Mouse (Mus musculus): ENCODE data around the gene Cort. TPM values are rescaled to one million over a fixed set of nuclear protein-coding genes. Genes with fewer than 3 reads are reported as not detected.
"Not testable (repeated sequence)": the region's sequence is repeated elsewhere in the genome, so short reads cannot be mapped to it uniquely, and the experiment has no call there.

Gene Cort
- polyA plus RNA-seq, 1 experiment, result not detected

GRCm38 (mm10) chr4:149126115-149126509, 451 bp downstream of the Cort start:
- Histone ChIP-seq H3K27ac (ENCODE audit: insufficient read depth, low read depth, low read length) (no peak overlapping the region), H3K4me1 (ENCODE audit: control insufficient read depth, insufficient read depth, insufficient read length, low read length) (peaks cover 2% of the 10 kb centered on the region), H3K36me3 (ENCODE audit: control insufficient read depth, insufficient read depth, low read length) (peaks cover 2% of the 10 kb centered on the region; the same call in 1 of the 2 replicates), H3K4me3 (ENCODE audit: low read depth, low read length) (no peak overlapping the region), H3K27me3 (ENCODE audit: control insufficient read depth, insufficient read depth, low read length) (no peaks in the 10 kb centered on the region)
- TF ChIP-seq CTCF (IDR thresholded peaks at IDR 0.05; ENCODE audit: extremely low read depth, insufficient read length, insufficient replicate concordance, low read depth, low read length) (no peak), POLR2A (IDR thresholded peaks at IDR 0.05; ENCODE audit: low read depth, low read length) (no peak)
- 85% methylated on average over 6 of the region's 6 CpGs for WGBS

GRCm38 (mm10) chr4:149125341-149126114, 1.0 kb downstream of the Cort start:
- TF ChIP-seq CTCF (IDR thresholded peaks at IDR 0.05; ENCODE audit: extremely low read depth, insufficient read length, insufficient replicate concordance, low read depth, low read length) (no peak), POLR2A (IDR thresholded peaks at IDR 0.05; ENCODE audit: low read depth, low read length) (no peak)
- H3K36me3 ChIP-seq (ENCODE audit: control insufficient read depth, insufficient read depth, low read length), result peaks cover 4% of the 10 kb centered on the region; the same call in 1 of the 2 replicates
- 79% methylated on average over 11 of the region's 11 CpGs for WGBS
- H3K4me3 ChIP-seq (ENCODE audit: low read depth, low read length), result no peak overlapping the region
- H3K4me1 ChIP-seq (ENCODE audit: control insufficient read depth, insufficient read depth, insufficient read length, low read length), result peaks cover 2% of the 10 kb centered on the region
- no peak overlapping the region for H3K27ac ChIP-seq (ENCODE audit: insufficient read depth, low read depth, low read length)
- no peaks in the 10 kb centered on the region for H3K27me3 ChIP-seq (ENCODE audit: control insufficient read depth, insufficient read depth, low read length)

GRCm38 (mm10) chr4:149123432-149123831, 3.1 kb downstream of the Cort start:
- Histone ChIP-seq H3K4me1 (ENCODE audit: control insufficient read depth, insufficient read depth, insufficient read length, low read length) (peaks cover 2% of the 10 kb centered on the region), H3K27me3 (ENCODE audit: control insufficient read depth, insufficient read depth, low read length) (no peaks in the 10 kb centered on the region), H3K27ac (ENCODE audit: insufficient read depth, low read depth, low read length) (no peak overlapping the region), H3K36me3 (ENCODE audit: control insufficient read depth, insufficient read depth, low read length) (peaks cover 13% of the 10 kb centered on the region), H3K4me3 (ENCODE audit: low read depth, low read length) (no peak overlapping the region)
- TF ChIP-seq CTCF (IDR thresholded peaks at IDR 0.05; ENCODE audit: extremely low read depth, insufficient read length, insufficient replicate concordance, low read depth, low read length) (no peak), POLR2A (IDR thresholded peaks at IDR 0.05; ENCODE audit: low read depth, low read length) (no peak)
- 36% methylated on average over 5 of the region's 5 CpGs for WGBS

- H3K27ac ChIP-seq (ENCODE audit: insufficient read depth, low read depth, low read length); H3K27me3 ChIP-seq (ENCODE audit: control insufficient read depth, insufficient read depth, low read length); H3K4me1 ChIP-seq (ENCODE audit: control insufficient read depth, insufficient read depth, insufficient read length, low read length); H3K4me3 ChIP-seq (ENCODE audit: low read depth, low read length): not testable (repeated sequence)
- 74% methylated on average over 12 of the region's 12 CpGs for WGBS
- peaks cover 25% of the 10 kb centered on the region for H3K36me3 ChIP-seq (ENCODE audit: control insufficient read depth, insufficient read depth, low read length)
Observed at GRCm38 (mm10) chr4:149119978-149120562, 6.5 kb downstream of the Cort start.

GRCm38 (mm10) chr4:149103875-149104561, 22.5 kb downstream of the Cort start, which contains the start of gene Dffa:
Dffa (plus strand) TSS chr4:149104146.
- no peak within 1 kb of the TSS for H3K27ac ChIP-seq (ENCODE audit: insufficient read depth, low read depth, low read length)
- TF ChIP-seq CTCF (IDR thresholded peaks at IDR 0.05; ENCODE audit: extremely low read depth, insufficient read length, insufficient replicate concordance, low read depth, low read length) (no peak), POLR2A (IDR thresholded peaks at IDR 0.05; ENCODE audit: low read depth, low read length) (no peak)
- H3K4me3 ChIP-seq (ENCODE audit: low read depth, low read length), result peak within 1 kb of the TSS; percentile 85
- no peaks in the 10 kb centered on the region for H3K27me3 ChIP-seq (ENCODE audit: control insufficient read depth, insufficient read depth, low read length)
- H3K4me1 ChIP-seq (ENCODE audit: control insufficient read depth, insufficient read depth, insufficient read length, low read length), result peaks cover 2% of the 10 kb centered on the region; the same call in 1 of the 2 replicates
- 1% methylated on average over 35 of the region's 35 CpGs for WGBS
- H3K36me3 ChIP-seq (ENCODE audit: control insufficient read depth, insufficient read depth, low read length), result peaks cover 17% of the 10 kb centered on the region

- Histone ChIP-seq H3K4me1 (ENCODE audit: control insufficient read depth, insufficient read depth, insufficient read length, low read length) (peaks cover 9% of the 10 kb centered on the region; the same call in 1 of the 2 replicates), H3K36me3 (ENCODE audit: control insufficient read depth, insufficient read depth, low read length) (peaks cover 3% of the 10 kb centered on the region), H3K27me3 (ENCODE audit: control insufficient read depth, insufficient read depth, low read length) (no peaks in the 10 kb centered on the region), H3K4me3 (ENCODE audit: low read depth, low read length) (no peak overlapping the region), H3K27ac (ENCODE audit: insufficient read depth, low read depth, low read length) (no peak overlapping the region)
- 84% methylated on average over 3 of the region's 3 CpGs for WGBS
- TF ChIP-seq POLR2A (IDR thresholded peaks at IDR 0.05; ENCODE audit: low read depth, low read length) (no peak), CTCF (IDR thresholded peaks at IDR 0.05; ENCODE audit: extremely low read depth, insufficient read length, insufficient replicate concordance, low read depth, low read length) (no peak)
Observed at GRCm38 (mm10) chr4:149101456-149101855, 25.1 kb downstream of the Cort start.

- not testable (repeated sequence) for H3K27ac ChIP-seq (ENCODE audit: insufficient read depth, low read depth, low read length); H3K36me3 ChIP-seq (ENCODE audit: control insufficient read depth, insufficient read depth, low read length); H3K4me1 ChIP-seq (ENCODE audit: control insufficient read depth, insufficient read depth, insufficient read length, low read length); H3K27me3 ChIP-seq (ENCODE audit: control insufficient read depth, insufficient read depth, low read length); H3K4me3 ChIP-seq (ENCODE audit: low read depth, low read length)
- 82% methylated on average over 12 of the region's 12 CpGs for WGBS
Observed at GRCm38 (mm10) chr4:149100449-149100848, 26.1 kb downstream of the Cort start.
